Mouse (Mus musculus): ENCODE data around the gene Fam129c.

GRCm38 (mm10) chr8:71594324-71594722 is 3.1 kb upstream of the Fam129c start:
- TF ChIP-seq POLR2A (IDR thresholded peaks at IDR 0.05; ENCODE audit: insufficient read length, low read depth) (no peak), TCF12 (IDR thresholded peaks at IDR 0.05; ENCODE audit: insufficient read depth, poor library complexity, severe bottlenecking) (no peak), USF1 (IDR thresholded peaks at IDR 0.05; ENCODE audit: low read depth) (no peak), MAX (IDR thresholded peaks at IDR 0.05; ENCODE audit: low read depth) (no peak), MYOG (IDR thresholded peaks at IDR 0.05; ENCODE audit: control insufficient read depth in 1 of 3, insufficient read depth in 1 of 3, insufficient read length in 2 of 3, low read depth in 2 of 3) (no peak), POLR2AphosphoS2 (IDR thresholded peaks at IDR 0.05; ENCODE audit: insufficient read length, low read depth) (no peak), SRF (IDR thresholded peaks at IDR 0.05; ENCODE audit: control insufficient read depth, insufficient read length, low read depth) (no peak), MYOD1 (IDR thresholded peaks at IDR 0.05; ENCODE audit: control insufficient read depth in 1 of 3, insufficient read length in 2 of 3, low read depth in 2 of 3) (no peak), E2F4 (IDR thresholded peaks at IDR 0.05; ENCODE audit: insufficient read depth) (no peak), CEBPB (IDR thresholded peaks at IDR 0.05; ENCODE audit: insufficient read depth, poor library complexity, severe bottlenecking) (no peak), REST (IDR thresholded peaks at IDR 0.05; ENCODE audit: insufficient read depth, insufficient read length) (no peak)
